Mouse (Mus musculus) liver, adult 2 months (tissue): ENCODE results near the gene Cdc37.

ENCODE experiments used
- CTCF ChIP-seq: fragments of 200-500 bp; IDR thresholded peaks from 2 replicates; pipeline ENCODE4 v1.5.1; 2011; ENCODE audit warnings: low read depth, low read length, control low read depth
- POLR2A ChIP-seq: fragments of 200-500 bp; IDR thresholded peaks from 2 replicates; pipeline ENCODE4 v1.6.1; 2011; ENCODE audit warnings: low read length, control low read depth; ENCODE audit not compliant: insufficient read depth; ENCODE audit errors: extremely low read depth

DNA sequence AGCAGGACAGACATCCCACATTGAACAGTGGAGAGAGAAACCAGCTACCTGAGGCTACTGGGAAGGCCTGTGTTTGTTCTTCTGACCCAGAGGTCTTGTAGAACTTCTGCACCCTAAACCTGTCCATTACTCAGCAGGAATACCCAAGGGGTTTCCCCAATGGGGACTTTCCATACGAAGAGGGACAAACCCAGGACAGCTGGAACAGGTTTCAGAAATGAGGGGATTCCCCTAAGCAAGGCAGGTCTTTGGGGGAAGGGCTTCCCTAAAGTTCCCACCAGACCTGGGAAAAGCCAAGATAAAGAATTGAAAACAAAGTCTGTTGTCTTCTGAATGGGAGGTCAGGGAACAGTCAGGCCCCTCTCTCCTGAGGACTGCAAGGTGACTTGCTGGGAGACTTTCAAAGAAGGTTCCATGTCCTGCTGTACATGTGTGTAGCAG is 13.8 kb downstream of the Cdc37 start:
- no peak for TF ChIP-seq CTCF
- no peak for TF ChIP-seq POLR2A
